Mouse (Mus musculus) CD4-positive naive resting alpha-beta T cell, adult 76 days (primary cell): ENCODE results near the gene Bdkrb1. TPM values are rescaled to one million over a fixed set of nuclear protein-coding genes. Genes with fewer than 3 reads are reported as not detected.

Experiments used
- total RNA-seq: library from RNA; stranded (reverse); gene quantifications from one replicate; pipeline ENCODE4 v1.2.4, GENCODE M21; 2023

The Bdkrb1 gene
- not detected for total RNA-seq

GRCm38 (mm10) chr12:105602581-105603210 is at the start of gene Bdkrb1:
Gene Bdkrb1, plus strand, starts transcription at chr12:105603085.

GRCm38 (mm10) chr12:105562936-105563680 is 39.8 kb upstream of the Bdkrb1 start, which contains the start of gene Bdkrb2:
Gene Bdkrb2, plus strand, starts transcription at chr12:105563226.

Other genes with a start within 250 kb of the Bdkrb1 start
- not detected for gene D430019H16Rik, start 149.2 kb upstream of the Bdkrb1 start, total RNA-seq
- gene Bdkrb2, start 39.9 kb upstream of the Bdkrb1 start, total RNA-seq: not detected
- gene Gskip, start 81.7 kb downstream of the Bdkrb1 start, total RNA-seq: 11.9 TPM
- gene Atg2b, start 82.1 kb downstream of the Bdkrb1 start, total RNA-seq: 46.4 TPM
- not detected for gene Ak7, start 102.9 kb downstream of the Bdkrb1 start, total RNA-seq
- 141 TPM for gene Papola, start 181.6 kb downstream of the Bdkrb1 start, total RNA-seq